Mouse (Mus musculus) Muller cell, postnatal 12 days (primary cell): ENCODE measurements around the gene Irf2.
"Not testable (repeated sequence)": the region's sequence is repeated elsewhere in the genome, so short reads cannot be mapped to it uniquely, and the experiment has no call there.

Source experiments
- DNase-seq: peaks from one replicate; pipeline ENCODE4 v3.0.0-alpha.2; 2015; ENCODE audit errors: inconsistent ontology term

The Irf2 gene

GRCm38 (mm10) chr8:46726383-46726782, 13.1 kb upstream of the Irf2 start:
- DNase-seq, result no peak

- not testable (repeated sequence) for DNase-seq
These were observed 9.9 kb upstream of the Irf2 start for GRCm38 (mm10) chr8:46729671-46730070.

GRCm38 (mm10) chr8:46732381-46732915, 7.1 kb upstream of the Irf2 start:
- DNase-seq, result no peak

GRCm38 (mm10) chr8:46733603-46734002, 5.9 kb upstream of the Irf2 start:
- no peak for DNase-seq

- DNase-seq, result no peak
These were observed 4.0 kb upstream of the Irf2 start for GRCm38 (mm10) chr8:46735505-46735904.

GRCm38 (mm10) chr8:46736260-46736659, 3.3 kb upstream of the Irf2 start:
- no peak for DNase-seq

GRCm38 (mm10) chr8:46737421-46737820, 2.1 kb upstream of the Irf2 start:
- DNase-seq, result no peak

- DNase-seq, result no peak
These were observed 1.6 kb upstream of the Irf2 start for GRCm38 (mm10) chr8:46737907-46738306.

- no peak for DNase-seq
These were observed 931 bp upstream of the Irf2 start for GRCm38 (mm10) chr8:46738601-46739000.

GRCm38 (mm10) chr8:46739956-46740512, 502 bp downstream of the Irf2 start:
- no peak for DNase-seq

- DNase-seq, result peak; percentile 87
These were observed 1.2 kb downstream of the Irf2 start for GRCm38 (mm10) chr8:46740513-46741280.

GRCm38 (mm10) chr8:46741281-46741791, 1.8 kb downstream of the Irf2 start:
- peak; percentile 58 for DNase-seq

GRCm38 (mm10) chr8:46741991-46742690, 2.6 kb downstream of the Irf2 start:
- peak; percentile 39 for DNase-seq

- no peak for DNase-seq
These were observed 3.2 kb downstream of the Irf2 start for GRCm38 (mm10) chr8:46742691-46743082.

GRCm38 (mm10) chr8:46745464-46745863, 5.9 kb downstream of the Irf2 start:
- DNase-seq, result no peak

- no peak for DNase-seq
These were observed 7.9 kb downstream of the Irf2 start for GRCm38 (mm10) chr8:46747311-46747980.

- DNase-seq, result no peak
These were observed 10.5 kb downstream of the Irf2 start for GRCm38 (mm10) chr8:46750000-46750399.

GRCm38 (mm10) chr8:46750566-46750965, 11.0 kb downstream of the Irf2 start:
- no peak for DNase-seq

- DNase-seq, result no peak
These were observed 11.6 kb downstream of the Irf2 start for GRCm38 (mm10) chr8:46751151-46751550.

- no peak for DNase-seq
These were observed 13.5 kb downstream of the Irf2 start for GRCm38 (mm10) chr8:46752986-46753385.

- no peak for DNase-seq
These were observed 14.8 kb downstream of the Irf2 start for GRCm38 (mm10) chr8:46754355-46754754.
